Mouse (Mus musculus) thymus, adult 2 months (tissue): Measurements from ENCODE around the gene Shb.

Source experiments
- CTCF ChIP-seq: fragments of 200-500 bp; IDR thresholded peaks from 2 replicates; pipeline ENCODE4 v1.5.1; 2012; ENCODE audit warnings: mild to moderate bottlenecking, control low read depth, low read length, moderate library complexity, borderline replicate concordance; ENCODE audit not compliant: control insufficient read depth, poor library complexity, insufficient read depth; ENCODE audit errors: extremely low read depth
- POLR2A ChIP-seq: fragments of 200-500 bp; IDR thresholded peaks from 2 replicates; pipeline ENCODE4 v1.6.1; 2012; ENCODE audit warnings: mild to moderate bottlenecking, low read length, control low read depth, moderate library complexity; ENCODE audit not compliant: control insufficient read depth, poor library complexity, insufficient read depth; ENCODE audit errors: extremely low read depth

GRCm38 (mm10) chr4:45521705-45522582, 10.3 kb downstream of the Shb start:
- no peak for TF ChIP-seq CTCF
- TF ChIP-seq POLR2A, result no peak
